Mouse (Mus musculus): Measurements from ENCODE around the gene 6030468B19Rik.
"Not testable (repeated sequence)": the region's sequence is repeated elsewhere in the genome, so short reads cannot be mapped to it uniquely, and the experiment has no call there.

6030468B19Rik gene

DNA sequence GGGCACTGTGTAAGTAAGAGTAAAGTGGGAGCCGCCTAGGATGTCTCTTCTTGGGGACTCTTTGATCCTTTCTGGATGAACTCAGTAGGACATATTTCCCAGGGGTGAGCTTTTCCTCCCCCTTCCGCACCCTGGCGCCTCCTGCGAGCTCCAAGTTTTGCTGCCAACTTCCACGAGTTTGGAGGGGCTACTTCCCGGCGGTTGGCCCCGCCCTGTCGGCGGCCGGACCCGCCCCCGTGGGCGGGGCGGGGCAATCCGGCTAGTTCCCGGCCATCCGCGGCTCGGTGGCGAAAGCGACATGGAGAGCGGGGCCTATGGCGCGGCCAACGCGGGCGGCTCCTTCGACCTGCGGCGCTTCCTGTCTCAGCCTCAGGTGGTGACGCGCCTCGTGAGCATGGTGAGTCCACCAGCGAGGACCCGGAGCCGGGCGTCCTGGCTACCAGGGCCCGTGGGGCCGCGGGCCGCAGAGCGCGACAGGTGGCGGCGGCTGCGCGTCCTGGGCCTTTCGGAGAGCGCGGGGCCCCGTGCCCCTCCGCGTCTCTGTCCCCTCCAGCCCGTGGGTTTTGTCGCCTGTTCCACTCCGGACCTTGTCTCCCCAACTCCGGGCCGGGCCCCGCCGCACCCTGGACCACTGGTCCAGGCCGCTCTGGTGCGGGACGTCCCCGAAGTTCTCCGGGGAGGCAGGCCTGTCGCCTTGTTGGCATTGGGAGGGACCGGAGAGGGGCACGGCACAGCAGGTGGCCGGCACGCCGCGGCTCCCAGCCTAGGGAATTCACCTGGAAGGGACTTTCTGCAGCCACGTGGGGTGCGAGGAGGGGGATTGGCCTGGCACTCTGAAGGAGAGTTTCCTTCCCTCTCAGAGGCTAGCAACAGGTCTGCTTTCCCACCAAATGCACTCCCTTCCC is 12.2 kb downstream of the 6030468B19Rik start, which contains the start of the genes Gm20708 and Syngr2:
Gene Gm20708, plus strand, starts transcription at position 262 of the 905 bp plus-strand sequence.
Gene Syngr2, plus strand, starts transcription at position 262 of the 905 bp plus-strand sequence.
- DNase-seq = peak; percentile 91

DNA sequence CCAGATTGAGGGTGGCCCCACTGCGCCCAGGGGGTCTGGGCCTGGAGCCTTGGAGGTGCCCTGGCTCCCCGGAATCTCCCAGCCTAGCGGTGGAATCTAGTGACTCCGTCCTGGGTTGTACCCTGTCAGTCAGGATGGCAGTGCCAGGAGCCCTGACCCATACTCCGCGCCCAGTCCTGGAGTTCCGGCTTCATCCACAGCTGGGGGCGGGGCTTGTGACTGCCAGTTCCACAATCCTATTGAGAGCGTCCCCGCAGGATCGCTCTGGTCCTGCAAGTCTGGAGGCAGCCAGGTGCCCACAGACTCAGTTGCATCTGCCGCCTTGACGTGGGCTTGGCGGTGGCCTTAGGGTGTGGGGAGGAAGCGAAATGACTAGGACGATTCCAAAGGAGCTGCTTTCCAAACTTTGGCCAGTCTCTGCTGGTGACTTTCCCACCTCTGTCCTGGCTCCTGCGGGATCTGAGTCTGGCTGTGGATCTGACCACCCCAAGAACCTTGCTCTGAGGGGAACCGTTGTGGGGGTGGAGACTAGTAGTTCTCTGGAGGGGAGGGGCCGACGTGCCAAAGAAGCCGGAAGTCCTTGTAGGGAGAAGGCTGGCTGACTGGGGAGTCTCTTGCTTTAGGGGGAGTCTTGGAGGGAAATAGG is 13.1 kb downstream of the 6030468B19Rik start:
- peak; percentile 91 for DNase-seq

DNA sequence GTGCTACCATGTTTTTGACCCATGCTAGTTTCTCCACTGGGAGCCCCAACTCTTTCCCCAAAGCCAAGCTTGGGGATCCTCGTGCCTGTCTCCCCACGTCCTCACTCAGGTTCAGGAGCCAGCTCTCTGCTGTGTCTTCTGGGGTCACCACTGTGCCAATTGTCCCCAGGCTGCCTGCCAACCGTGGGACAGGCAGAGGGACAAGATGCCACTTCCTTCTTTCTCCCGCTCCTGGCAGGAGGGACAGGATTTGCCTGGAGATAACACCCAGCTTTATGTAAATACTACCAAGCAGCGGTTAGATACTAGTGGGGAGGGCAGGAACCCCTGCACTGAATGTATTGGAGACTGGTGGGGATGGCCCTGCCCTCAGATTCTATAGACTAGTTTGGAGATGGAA is 16.4 kb downstream of the 6030468B19Rik start:
- no peak for DNase-seq

DNA sequence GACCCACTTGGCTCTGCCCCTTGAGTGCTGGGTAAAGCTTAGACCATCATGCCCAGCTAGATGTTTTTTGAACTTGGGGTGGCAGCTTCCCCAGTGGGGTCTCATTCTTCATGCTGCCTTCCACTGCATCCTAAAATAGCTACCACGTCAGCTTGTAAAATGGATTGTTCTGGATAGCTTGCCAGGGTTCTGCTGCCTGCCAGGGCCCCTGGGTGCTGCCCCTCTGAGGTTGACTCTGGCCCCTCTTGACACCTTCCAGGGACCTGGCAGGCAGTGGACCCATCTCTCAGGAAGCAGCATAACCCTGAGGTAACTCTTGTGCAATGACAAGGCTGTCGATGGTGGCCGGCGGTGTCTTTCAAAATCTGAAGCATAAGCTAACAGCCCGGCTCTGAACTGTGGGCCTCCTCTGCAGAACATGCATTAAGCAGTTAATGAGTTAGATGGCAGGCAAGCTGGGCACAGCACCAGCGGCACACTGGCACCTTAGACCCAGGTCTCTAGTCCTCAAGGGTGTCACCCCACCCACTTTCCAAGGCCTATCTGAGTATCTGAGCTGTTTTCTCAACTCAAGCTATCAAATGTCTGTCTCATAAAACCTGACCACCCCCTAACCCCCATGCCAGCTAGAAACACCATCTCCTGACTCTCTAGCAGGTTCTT is 17.4 kb downstream of the 6030468B19Rik start:
- no peak for DNase-seq

DNA sequence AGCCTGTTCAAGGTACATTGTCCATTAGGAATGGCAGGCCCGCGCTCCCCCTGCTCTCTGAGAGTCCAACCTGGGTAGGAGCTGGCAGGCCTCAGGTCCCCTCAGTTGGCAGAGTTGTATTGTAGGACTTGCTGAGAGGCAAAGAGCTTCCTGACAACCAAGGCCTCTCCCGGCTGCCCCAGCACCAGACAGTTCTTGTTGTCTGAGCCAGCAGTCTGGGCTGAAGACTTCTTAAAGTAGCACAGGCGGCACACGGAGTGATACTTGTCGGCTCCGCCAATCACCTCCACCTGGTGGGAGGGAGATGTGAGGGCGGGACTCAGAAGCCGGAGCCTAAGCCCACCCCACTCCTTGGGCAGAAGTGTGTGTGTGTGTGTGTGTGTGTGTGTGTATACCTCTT is 18.4 kb downstream of the 6030468B19Rik start:
- not testable (repeated sequence) for DNase-seq

DNA sequence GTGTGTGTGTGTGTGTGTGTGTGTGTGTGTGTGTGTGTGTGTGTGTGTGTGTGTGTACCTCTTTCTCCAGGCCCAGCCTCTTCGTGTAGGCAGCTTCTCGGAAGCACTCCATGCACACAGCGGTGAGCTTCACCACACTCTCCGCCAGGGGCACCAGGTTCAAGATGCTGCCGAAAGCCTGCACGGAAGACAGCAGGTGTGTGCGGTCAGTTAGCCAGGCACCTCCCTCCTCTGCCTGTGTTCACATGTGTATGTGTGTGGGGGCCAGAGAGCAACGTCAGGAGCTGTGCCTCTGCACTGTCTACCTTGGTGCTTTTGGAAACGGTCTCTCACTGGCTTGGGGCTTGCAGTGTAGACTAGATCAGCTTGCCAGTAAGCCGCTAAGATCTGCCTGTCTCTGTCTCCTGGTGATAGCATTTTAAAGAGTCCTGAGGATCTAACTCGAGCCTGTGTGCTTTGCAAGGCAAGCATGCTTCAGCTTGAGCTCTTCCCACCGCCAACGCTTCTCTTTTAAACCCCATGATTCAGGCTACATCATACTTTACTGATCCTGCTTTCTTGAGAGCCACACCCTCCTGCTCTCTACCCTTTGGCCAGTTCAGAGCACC is 19.0 kb downstream of the 6030468B19Rik start:
- DNase-seq = no peak

DNA sequence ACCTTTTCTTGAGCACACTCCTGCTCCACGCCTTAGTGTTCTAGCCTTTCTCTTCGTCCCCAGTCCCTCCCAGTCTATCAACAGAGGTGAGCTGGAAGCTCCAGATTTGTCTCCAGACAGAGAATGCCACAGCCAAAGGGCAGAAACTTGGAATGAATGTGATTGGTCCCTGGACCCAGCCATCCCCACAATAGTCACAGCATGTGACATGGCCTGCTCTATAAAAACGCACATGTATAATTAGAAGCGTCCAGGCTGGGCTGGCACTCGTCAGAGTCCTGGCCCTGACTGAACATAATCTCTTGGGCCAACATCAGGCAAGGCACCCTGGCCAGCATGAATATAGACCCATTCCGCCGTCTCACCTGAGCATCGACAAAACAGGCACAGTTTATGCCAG is 21.6 kb downstream of the 6030468B19Rik start:
- DNase-seq = no peak

DNA sequence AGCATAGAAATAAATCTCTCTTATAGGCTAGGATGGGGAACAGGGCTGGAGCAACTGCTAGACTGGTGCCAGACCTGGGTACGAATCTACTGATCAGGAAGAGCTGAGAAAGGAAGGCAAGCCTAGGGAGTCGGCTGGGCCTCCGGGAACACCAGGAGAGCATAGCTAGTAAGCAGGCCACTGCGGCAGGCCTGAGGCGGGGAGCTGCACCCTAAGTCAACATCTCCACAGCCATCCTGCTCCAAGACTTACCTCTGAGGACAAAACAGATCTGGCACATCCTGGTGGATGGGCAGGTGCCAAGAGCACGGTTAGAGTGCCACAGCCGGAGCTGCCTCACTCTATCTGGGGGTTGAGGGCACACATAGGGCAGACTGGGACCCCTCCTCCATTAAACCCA is 22.7 kb downstream of the 6030468B19Rik start:
- no peak for DNase-seq

DNA sequence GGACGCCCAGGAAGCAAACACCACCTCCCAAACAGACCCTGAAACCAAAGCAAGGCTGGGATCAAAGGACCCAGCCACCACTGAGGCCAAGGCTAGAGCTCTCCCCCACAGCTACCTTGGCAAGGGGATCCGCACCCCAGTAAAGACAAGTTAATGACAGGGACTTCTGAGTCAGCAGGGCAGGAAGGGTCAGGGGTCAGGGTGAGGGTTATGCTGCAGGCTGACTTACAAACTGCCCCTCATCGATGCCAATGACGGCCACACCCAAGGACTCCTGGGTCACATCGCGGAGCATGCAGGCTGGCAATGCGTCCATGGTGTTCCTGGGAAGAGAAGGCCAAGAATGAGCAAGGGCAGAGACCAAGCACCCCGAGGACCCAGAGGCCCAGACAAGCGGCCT is 24.4 kb downstream of the 6030468B19Rik start:
- no peak for DNase-seq

DNA sequence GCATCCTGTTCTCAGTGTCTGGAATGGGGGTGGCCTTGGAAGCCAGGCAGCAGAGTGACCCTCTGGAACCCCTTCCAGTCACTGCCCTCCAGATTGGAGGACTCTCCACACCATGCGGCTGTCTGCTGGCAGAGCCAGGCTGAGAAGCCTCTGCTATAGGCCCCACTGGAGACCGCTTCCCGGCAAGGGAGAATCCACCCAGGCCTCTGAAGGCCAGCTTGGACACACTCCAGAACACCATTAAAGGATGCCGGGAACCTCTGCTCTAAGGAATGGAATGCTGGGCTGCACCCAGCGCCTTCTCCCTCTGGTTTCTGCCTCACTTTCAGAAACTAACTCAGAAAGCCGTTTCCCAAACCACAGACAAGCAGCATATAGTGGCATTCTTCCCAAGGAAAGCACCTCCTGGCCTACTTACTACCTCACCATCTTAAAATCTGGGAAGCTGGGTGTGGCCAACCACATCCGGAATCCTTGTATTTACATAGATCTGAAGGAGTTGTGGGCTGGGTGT is 25.3 kb downstream of the 6030468B19Rik start:
- DNase-seq = no peak

DNA sequence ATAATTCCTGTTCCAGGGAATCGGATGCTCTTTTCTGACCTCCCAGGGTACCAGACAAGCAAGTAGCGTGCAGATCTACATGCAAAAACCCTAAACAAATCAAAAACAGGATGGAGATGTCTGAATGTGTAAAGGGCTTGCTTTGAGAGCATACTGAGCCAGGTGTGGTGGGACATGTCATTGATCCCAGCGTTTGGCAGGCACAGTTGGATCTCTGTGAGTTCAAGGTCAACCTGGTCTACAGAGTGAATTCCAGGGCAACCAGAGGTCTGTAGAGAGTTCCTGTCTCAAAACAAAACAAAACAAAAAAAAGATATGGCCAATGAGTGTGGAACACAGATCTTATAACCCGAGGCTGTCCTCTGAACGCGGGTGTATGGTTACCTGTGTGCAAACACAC is 26.0 kb downstream of the 6030468B19Rik start:
- DNase-seq = no peak

DNA sequence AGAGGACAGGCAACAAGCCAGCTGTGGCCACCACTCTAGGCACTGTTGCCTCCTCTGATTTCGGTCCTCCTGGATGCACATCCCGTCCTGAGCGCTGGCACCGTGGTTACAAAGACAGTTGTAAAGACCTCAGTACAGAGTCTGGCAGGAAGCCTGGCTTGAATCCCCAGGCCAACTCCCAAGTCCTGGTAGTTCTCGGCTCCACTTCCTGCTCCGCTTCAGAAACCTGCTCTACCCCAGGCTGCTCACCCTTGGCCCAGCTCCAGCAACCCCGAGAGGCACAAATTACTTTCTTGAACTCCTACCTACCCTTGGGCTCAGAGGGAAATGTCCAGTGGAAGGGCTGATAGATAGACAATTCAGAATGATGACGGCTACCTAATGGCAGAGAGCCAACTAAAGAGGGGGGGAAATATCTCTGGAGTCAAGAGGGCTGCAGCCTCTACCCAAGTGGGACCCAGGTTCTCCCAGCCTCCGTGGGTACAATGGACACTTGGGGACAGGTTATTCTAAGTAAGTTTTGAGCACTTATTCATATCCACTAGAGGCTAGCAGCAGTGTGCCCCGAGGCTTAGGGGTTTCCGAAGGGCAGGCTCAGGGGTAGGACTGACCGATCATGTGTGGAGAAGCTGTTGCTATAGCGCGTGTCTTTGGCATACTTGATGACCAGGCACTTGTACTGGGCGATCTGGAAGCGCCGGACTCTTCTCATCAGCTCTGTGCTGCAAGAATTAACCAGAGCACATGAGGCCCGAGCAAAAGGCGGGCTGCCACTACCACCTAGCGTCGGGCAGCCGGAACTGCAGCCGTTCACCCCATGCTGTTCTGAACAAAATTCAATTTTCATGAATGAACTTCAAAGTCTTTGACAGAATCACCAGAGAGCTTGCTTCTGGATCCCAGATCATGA is 26.9 kb downstream of the 6030468B19Rik start:
- peak; percentile 87 for DNase-seq

DNA sequence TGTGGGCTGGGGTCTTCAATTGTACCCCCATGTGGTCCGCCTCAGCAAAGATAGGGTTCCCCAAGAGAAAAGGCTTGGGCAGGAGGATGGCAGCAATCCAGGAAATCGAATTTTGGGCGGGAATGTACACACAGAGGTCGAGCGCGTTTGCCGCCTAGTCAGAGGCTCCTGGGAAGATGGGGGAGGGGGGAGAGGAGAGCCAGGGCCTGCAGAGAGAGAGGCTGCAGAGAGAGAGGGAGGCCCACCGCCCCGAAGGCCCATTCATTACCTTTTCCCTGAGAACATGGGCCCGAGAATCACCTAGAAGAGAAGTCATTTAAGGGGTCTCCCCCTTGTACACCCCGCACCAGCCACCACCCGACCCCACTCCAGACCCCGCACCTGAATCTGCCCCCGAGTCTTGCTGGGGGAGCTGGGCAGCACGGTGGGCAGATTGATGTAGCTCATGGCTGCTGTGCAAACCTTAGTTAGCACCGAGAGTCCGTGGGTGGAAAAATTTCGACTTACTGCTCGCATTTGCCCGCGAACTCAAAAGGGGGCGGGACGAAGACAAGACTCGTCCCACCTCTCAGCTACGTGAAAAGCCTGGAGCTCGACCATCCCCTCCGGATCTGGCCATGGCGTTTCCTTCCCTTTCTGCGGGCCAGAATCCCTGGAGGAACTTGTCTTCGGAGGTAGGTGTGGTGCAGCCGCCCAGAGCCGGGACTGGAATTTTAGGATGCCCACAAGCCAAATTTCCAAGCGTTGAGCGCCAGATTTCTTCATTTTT is 28.1 kb downstream of the 6030468B19Rik start, which contains the start of the genes Afmid and Tk1:
Gene Afmid, plus strand, starts transcription at position 592 of the 769 bp plus-strand sequence.
Gene Tk1, minus strand, starts transcription at position 760 of the 769 bp plus-strand sequence.
- DNase-seq = peak; percentile 95

DNA sequence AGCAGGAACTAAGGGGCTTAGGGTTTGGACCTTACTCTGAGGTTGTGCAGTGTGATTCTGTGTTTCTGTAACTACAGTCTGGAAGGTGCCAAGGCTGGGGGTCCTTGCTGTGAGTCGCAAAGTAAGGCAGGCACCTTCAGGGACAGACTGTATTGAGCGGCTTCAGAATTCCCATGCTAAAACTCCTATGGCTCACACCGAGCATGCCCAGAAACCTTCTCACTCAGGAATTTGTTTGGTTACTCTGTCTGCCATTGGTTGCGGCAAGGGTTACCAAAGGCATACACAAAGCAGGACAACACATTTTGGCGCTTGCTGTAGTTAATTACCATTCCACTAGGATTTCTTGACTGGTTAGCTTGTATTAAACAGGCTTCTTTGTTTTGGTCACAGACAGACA is 28.7 kb downstream of the 6030468B19Rik start:
- peak; percentile 58 for DNase-seq

DNA sequence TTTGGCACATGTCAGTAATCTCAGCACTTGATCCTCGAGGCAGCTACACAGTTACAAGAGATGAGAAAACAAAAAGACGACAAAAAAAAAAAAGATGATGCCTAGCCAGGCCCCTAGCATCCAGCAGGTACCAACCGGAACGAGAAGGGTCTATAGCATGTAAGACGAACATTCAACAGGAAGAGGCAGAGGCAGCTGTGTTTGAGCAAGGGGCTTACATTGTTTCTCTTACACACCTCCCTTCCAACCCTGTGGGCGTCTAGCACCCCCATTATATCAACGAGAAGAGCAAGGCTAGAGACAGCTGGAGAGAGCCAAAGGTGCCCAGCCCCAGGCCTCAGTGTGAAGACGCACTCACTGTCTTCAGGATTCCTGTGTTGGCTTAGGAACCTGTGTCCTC is 29.5 kb downstream of the 6030468B19Rik start:
- no peak for DNase-seq

DNA sequence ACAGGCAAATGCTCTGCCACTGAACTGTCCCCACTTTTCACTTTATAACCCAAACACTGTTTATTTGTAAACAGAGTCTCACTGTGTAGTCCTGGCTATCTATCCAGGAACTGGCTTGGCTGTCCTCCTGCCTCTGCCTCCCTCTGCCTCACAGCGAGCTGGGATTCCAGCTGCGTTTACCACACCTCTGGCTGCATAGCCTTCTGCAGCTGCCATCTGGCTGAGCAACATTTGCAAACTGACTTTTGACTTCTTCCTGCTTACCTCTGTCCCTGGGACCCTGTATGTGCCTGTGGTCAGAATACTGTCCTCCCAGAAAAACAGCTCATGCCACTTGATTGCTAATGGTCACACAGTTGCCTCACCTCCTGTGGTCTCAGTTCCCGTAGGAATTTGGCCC is 29.9 kb downstream of the 6030468B19Rik start:
- no peak for DNase-seq

DNA sequence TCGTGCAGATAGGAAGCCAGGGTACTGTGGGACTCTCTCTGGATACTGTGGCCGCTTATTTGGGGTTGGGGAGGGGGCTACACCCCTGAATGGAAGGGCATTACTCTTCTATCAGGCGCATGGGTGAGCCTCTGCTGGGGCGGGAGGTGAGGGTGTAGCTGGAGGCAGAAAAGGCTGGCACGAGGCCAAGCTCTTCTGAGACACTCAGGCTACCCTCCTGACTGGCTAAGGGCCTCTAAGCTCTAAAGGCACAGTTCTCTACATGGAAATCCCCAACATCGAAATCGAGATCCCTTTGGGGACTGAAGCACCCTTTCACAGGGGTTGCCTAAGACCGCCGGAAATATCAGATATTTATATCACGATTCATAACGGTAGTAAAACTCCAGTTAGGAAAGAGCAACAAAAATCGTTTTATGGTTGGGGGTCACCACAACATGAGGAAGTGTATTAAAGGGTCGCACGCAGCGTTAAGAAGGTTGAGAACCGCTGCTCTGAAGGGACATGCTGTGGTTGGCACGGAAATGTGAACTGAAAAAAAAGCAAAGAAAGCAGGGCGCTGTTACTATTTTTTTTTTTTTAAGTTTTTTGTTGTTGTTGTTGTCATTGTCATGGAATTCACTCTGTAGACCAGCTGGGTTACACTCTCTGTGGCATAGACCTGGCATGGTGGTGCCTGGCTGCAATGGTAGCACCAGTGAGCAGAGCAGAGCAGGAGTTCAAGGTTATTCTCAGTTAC is 30.9 kb downstream of the 6030468B19Rik start:
- no peak for DNase-seq

DNA sequence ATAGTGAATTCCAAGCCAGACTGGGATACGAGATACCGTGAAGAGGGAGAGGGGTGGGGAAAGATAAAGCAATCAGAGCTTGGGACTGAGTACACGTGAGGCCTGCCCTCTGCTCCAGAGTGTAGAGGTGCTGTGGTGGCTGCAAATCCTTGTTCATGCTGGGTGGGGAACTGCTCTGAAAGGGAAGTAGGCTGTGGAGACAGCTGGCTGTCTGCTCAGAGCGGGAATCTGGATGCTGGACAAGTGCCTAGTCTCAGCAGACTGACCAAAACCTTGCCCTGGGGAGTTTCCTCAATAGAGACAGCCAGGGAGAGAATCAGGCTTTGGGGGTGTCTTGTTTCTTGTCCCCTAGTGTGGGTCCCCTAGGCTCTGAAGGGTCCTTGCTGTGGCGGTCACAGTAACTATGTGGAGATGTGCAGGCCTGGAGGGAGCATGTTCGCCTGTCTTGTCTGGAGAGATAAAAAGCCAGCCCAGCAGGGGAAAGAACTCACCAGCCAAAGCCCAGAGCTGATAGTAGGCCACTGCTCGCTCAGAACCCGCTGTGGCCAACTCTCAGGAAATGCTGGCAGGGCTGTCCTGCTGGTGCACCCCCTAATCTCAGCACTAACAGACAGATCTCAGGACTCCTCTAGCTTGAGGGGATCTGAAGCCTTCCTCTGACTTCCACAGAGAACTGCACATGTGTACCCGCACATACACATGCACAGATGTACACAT is 31.6 kb downstream of the 6030468B19Rik start:
- no peak for DNase-seq

DNA sequence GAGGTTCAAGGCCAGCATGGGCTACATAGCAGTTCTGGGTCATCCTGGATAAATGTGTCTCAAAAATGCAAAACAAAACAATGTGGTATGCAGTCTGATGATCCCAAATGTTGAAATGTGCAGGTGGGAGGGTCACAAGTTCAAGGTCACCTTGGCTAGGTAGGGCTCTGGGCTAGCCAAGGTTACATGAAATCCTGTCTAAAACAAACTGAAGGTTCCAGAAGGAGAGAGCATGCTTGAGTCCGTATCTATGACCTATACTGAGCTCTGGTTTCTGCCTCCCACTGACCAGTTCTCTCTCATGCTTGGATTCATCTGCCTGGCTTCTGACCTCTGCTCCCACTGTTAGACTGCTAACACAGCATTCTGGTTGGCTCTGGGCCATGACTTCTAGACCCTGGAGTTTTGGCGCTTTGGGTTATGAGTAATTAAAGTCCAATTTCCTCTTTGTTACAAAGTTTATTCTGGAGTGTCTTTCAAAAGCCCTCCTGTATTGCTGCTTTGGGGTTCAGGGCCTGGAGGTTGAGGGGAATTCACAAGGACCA is 32.3 kb downstream of the 6030468B19Rik start:
- no peak for DNase-seq

Data from embryo, embryonic 11 days (tissue).